Mouse (Mus musculus): Measurements from ENCODE around the gene Pfn1.

- no peak; the same call in 1 of the 2 replicates for TF ChIP-seq EP300 (IDR thresholded peaks at IDR 0.05; ENCODE audit: low read depth)
- TF ChIP-seq CTCF (IDR thresholded peaks at IDR 0.05; ENCODE audit: low read depth), result no peak
These were observed 603 bp upstream of the Pfn1 start for GRCm38 (mm10) chr11:70654923-70655570.

All from heart, postnatal 0 days (tissue).